Mouse (Mus musculus): Measurements from ENCODE around the gene Soat2.

- TF ChIP-seq EP300 (optimal IDR thresholded peaks at IDR 0.05) (no peak), CTCF (IDR thresholded peaks at IDR 0.05; ENCODE audit: low read depth) (no peak)
Measured at GRCm38 (mm10) chr15:102112181-102112580, 38.1 kb upstream of the Soat2 start.

Data from stomach, postnatal 0 days (tissue).